Mouse (Mus musculus) limb, embryonic 11.5 days (tissue): Measurements from ENCODE around the gene Commd8. TPM values are rescaled to one million over a fixed set of nuclear protein-coding genes. Genes with fewer than 3 reads are reported as not detected.
A peak's percentile ranks its signal among the peaks of the same experiment; 100 is the strongest.

Experiments used
- ATAC-seq: fragments of 200-750 bp; cut with Nextera tagmentation; 2 replicates; pipeline ENCODE4 v1.8.0; 2017; ENCODE audit warnings: low read depth; ENCODE audit not compliant: insufficient number of reproducible peaks, low FRiP score, low TSS enrichment
- DNase-seq: peaks from one replicate; pipeline ENCODE4 v3.0.0-alpha.2; 2015; ENCODE audit warnings: low spot score
- H3K27ac ChIP-seq: fragments of 300-500 bp; sonication (generic); replicated peaks from 2 replicates; pipeline ENCODE4 v1.5.1; 2014; ENCODE audit warnings: low read depth, mild to moderate bottlenecking, low read length
- H3K27me3 ChIP-seq: fragments of 300-500 bp; sonication (generic); 2 replicates; pipeline ENCODE4 v1.6.1; 2014; ENCODE audit warnings: mild to moderate bottlenecking, low read length, mixed read lengths; ENCODE audit not compliant: control insufficient read depth, insufficient read depth
- H3K36me3 ChIP-seq: fragments of 300-500 bp; sonication (generic); 2 replicates; pipeline ENCODE4 v1.6.1; 2014; ENCODE audit warnings: mild to moderate bottlenecking, low read length, moderate library complexity, mixed read lengths; ENCODE audit not compliant: control insufficient read depth, insufficient read depth
- H3K4me1 ChIP-seq: fragments of 300-500 bp; sonication (generic); 2 replicates; pipeline ENCODE4 v1.6.1; 2014; ENCODE audit warnings: low read length, mixed read lengths; ENCODE audit not compliant: control insufficient read depth, insufficient read depth
- H3K4me2 ChIP-seq: fragments of 300-500 bp; sonication (generic); 2 replicates; pipeline ENCODE4 v1.6.1; 2014; ENCODE audit warnings: low read depth, mild to moderate bottlenecking, moderate library complexity; ENCODE audit not compliant: severe bottlenecking
- H3K4me3 ChIP-seq: fragments of 300-500 bp; sonication (generic); 2 replicates; pipeline ENCODE4 v1.5.1; 2014; ENCODE audit warnings: low read depth, low read length
- H3K9ac ChIP-seq: fragments of 300-500 bp; sonication (generic); 2 replicates; pipeline ENCODE4 v1.6.1; 2014; ENCODE audit warnings: mild to moderate bottlenecking, low read length
- H3K9me3 ChIP-seq: fragments of 300-500 bp; sonication (generic); 2 replicates; pipeline ENCODE4 v1.6.1; 2016; ENCODE audit warnings: low read length; ENCODE audit not compliant: control insufficient read depth
- WGBS: fragments of 180-500 bp; shearing (Covaris S2); extraction: QIAGEN DNeasy Blood & Tissue Kit; methylation state at CpG from one replicate; pipeline ENCODE4 v1.1.7; 2014; 5-methylcytosine and 5-hydroxymethylcytosine counted together
- polyA plus RNA-seq: library from polyadenylated mRNA; unstranded; fragments of >200 nt; fragmentation: Nextera tagmentation; extraction: Ambion mirVana; gene quantifications from 2 replicates; pipeline ENCODE4 v1.2.1, GENCODE M21; 2014

The Commd8 gene
- polyA plus RNA-seq, 1 experiment from 2014 or later, result 170 TPM

- Histone ChIP-seq H3K4me3 (no peak overlapping the region), H3K36me3 (no peaks in the 10 kb centered on the region), H3K27me3 (no peaks in the 10 kb centered on the region), H3K9ac (no peak overlapping the region), H3K9me3 (no peaks in the 10 kb centered on the region), H3K27ac (no peak overlapping the region), H3K4me2 (no peak overlapping the region), H3K4me1 (no peaks in the 10 kb centered on the region)
- DNase-seq (no peak), ATAC-seq (no peak)
- 91% methylated on average over 4 of the region's 4 CpGs for WGBS
Observed at GRCm38 (mm10) chr5:72182804-72183203, 14.8 kb upstream of the Commd8 start.

- Histone ChIP-seq H3K4me3 (no peak overlapping the region), H3K27ac (no peak overlapping the region), H3K4me1 (no peaks in the 10 kb centered on the region), H3K36me3 (no peaks in the 10 kb centered on the region), H3K9ac (no peak overlapping the region), H3K27me3 (no peaks in the 10 kb centered on the region), H3K4me2 (no peak overlapping the region), H3K9me3 (no peaks in the 10 kb centered on the region)
- ATAC-seq (no peak), DNase-seq (no peak)
- WGBS, result 26% methylated on average over 1 of the region's 1 CpGs
Observed at GRCm38 (mm10) chr5:72181194-72181593, 13.2 kb upstream of the Commd8 start.

DNA sequence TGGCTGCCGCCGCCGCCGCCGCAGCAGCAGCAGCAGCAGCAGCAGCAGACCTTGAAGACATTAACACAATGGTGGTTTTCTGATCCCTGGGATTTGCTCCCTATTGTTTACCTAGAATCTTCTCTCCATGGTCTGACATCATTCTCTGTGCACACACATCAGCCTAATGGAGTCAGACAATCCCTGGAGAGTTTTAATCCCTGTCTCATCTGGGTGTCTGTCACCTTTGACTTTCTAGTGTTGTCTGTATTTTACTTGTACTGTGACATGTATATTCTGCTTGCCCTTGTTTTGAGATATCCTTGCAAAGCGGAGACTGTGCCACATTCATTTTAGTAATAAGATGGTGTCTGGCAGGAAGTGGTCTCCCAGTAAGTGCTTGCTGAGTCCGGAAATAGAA, 7.5 kb upstream of the Commd8 start:
- H3K4me1 ChIP-seq, result no peaks in the 10 kb centered on the region
- no peak overlapping the region for H3K27ac ChIP-seq
- H3K27me3 ChIP-seq, result no peaks in the 10 kb centered on the region
- H3K36me3 ChIP-seq, result no peaks in the 10 kb centered on the region
- ATAC-seq (no peak), DNase-seq (no peak)
- H3K4me3 ChIP-seq, result no peak overlapping the region
- WGBS, result 33% methylated on average over 7 of the region's 7 CpGs
- no peak overlapping the region for H3K4me2 ChIP-seq
- no peaks in the 10 kb centered on the region for H3K9me3 ChIP-seq
- H3K9ac ChIP-seq, result no peak overlapping the region

DNA sequence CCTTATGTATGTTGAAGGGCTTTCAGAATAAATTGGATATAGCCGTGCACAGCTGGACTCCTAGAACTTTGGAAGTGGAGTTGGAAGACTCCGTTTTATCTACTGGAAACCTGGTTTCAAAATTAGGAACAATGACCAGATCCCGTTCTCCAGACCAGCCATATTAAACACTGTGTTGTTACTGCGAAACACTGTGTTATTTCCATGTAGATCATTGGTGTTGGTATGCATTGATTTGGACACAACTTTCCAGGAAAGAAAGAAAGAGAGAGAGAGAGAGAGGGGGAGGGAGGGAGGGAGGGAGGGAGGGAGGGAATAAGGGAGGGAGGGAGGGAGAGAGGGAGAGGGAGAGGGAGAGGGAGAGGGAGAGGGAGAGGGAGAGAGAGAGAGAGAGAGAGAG, 7.1 kb upstream of the Commd8 start:
- H3K27ac ChIP-seq, result no peak overlapping the region
- no peaks in the 10 kb centered on the region for H3K9me3 ChIP-seq
- no peak overlapping the region for H3K4me2 ChIP-seq
- DNase-seq (no peak), ATAC-seq (no peak)
- no peak overlapping the region for H3K4me3 ChIP-seq
- WGBS, result 82% methylated on average over 4 of the region's 4 CpGs
- no peaks in the 10 kb centered on the region for H3K36me3 ChIP-seq
- no peaks in the 10 kb centered on the region for H3K27me3 ChIP-seq
- H3K4me1 ChIP-seq, result no peaks in the 10 kb centered on the region
- H3K9ac ChIP-seq, result no peak overlapping the region

DNA sequence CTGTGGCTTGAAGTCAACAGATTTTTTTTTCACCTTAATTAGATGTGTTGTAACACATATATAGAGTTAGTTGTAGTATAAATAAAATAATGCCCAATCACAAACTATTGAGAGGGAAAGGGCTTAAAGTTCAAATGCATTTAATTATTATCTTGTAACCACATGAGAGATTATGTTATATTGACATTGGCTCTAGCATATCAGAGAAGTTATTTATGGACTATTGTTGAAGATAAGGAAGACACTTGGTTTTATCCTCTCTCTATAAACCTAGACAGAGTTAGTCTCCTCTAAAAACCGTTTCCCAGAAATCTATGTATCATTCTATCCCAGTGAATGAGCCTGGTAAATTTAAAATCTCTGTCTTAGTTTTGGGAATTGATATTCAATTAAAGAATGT, 5.5 kb upstream of the Commd8 start:
- H3K36me3 ChIP-seq, result no peaks in the 10 kb centered on the region
- no peaks in the 10 kb centered on the region for H3K9me3 ChIP-seq
- no peak for ATAC-seq
- H3K4me1 ChIP-seq, result no peaks in the 10 kb centered on the region
- H3K27ac ChIP-seq, result no peak overlapping the region
- H3K4me2 ChIP-seq, result no peak overlapping the region
- DNase-seq, result no peak
- H3K27me3 ChIP-seq, result no peaks in the 10 kb centered on the region
- no peak overlapping the region for H3K9ac ChIP-seq
- 67% methylated on average over 1 of the region's 1 CpGs for WGBS
- no peak overlapping the region for H3K4me3 ChIP-seq

DNA sequence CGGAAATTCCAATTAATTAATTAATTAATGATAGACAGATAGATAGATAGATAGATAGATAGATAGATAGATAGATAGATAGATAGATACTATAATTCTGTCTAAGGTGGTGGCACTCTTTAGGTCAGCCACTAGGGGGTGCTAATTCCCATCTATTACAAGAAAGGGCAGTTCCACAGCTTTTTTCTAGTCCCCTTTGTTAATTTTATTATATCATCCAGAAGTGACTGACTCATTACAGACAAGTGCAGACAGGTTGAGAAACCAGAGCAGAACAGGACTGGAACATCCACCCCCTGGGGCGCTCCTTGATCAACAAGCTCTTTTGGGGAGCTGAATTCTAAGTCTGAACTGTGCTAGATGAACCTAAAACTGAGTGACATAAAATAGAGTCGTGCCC, 4.7 kb upstream of the Commd8 start:
- Histone ChIP-seq H3K9me3 (no peaks in the 10 kb centered on the region), H3K4me1 (no peaks in the 10 kb centered on the region), H3K27ac (no peak overlapping the region), H3K4me3 (no peak overlapping the region), H3K36me3 (no peaks in the 10 kb centered on the region), H3K4me2 (no peak overlapping the region), H3K27me3 (no peaks in the 10 kb centered on the region), H3K9ac (no peak overlapping the region)
- no peak for ATAC-seq
- DNase-seq, result peak; percentile 46
- WGBS, result 37% methylated on average over 3 of the region's 3 CpGs

- no peak overlapping the region for H3K4me2 ChIP-seq
- no peaks in the 10 kb centered on the region for H3K27me3 ChIP-seq
- no peak overlapping the region for H3K9ac ChIP-seq
- no peaks in the 10 kb centered on the region for H3K36me3 ChIP-seq
- ATAC-seq (no peak), DNase-seq (no peak)
- no peaks in the 10 kb centered on the region for H3K9me3 ChIP-seq
- no peak overlapping the region for H3K4me3 ChIP-seq
- H3K4me1 ChIP-seq, result peaks cover 8% of the 10 kb centered on the region
- 80% methylated on average over 6 of the region's 6 CpGs for WGBS
- no peak overlapping the region for H3K27ac ChIP-seq
Observed at GRCm38 (mm10) chr5:72170067-72170466, 2.1 kb upstream of the Commd8 start.

- Histone ChIP-seq H3K27ac (no peak overlapping the region), H3K36me3 (no peaks in the 10 kb centered on the region), H3K9me3 (no peaks in the 10 kb centered on the region)
Observed at GRCm38 (mm10) chr5:72168285-72168621, 264 bp upstream of the Commd8 start.

GRCm38 (mm10) chr5:72164386-72164785, 3.6 kb downstream of the Commd8 start:
- H3K36me3 ChIP-seq, result peaks cover 10% of the 10 kb centered on the region; the same call in 1 of the 2 replicates
- no peaks in the 10 kb centered on the region for H3K27me3 ChIP-seq
- H3K4me2 ChIP-seq, result no peak overlapping the region
- no peak overlapping the region for H3K4me3 ChIP-seq
- peaks cover 8% of the 10 kb centered on the region for H3K4me1 ChIP-seq
- no peaks in the 10 kb centered on the region for H3K9me3 ChIP-seq
- no peak overlapping the region for H3K9ac ChIP-seq
- 64% methylated on average over 7 of the region's 7 CpGs for WGBS
- no peak for ATAC-seq
- H3K27ac ChIP-seq, result no peak overlapping the region
- DNase-seq, result peak; percentile 17

More at GRCm38 (mm10) chr5:72168285-72168621, 264 bp upstream of the Commd8 start:
- no peaks in the 10 kb centered on the region for H3K27me3 ChIP-seq
- ATAC-seq, result peak; percentile 58; the same call in 1 of the 2 replicates
- no peak overlapping the region for H3K9ac ChIP-seq
- H3K4me3 ChIP-seq, result no peak overlapping the region; the same call in 1 of the 2 replicates
- DNase-seq, result no peak
- H3K4me1 ChIP-seq, result peaks cover 8% of the 10 kb centered on the region
- 0% methylated on average over 4 of the region's 4 CpGs for WGBS
- H3K4me2 ChIP-seq, result peak overlapping the region; percentile 34; the same call in 1 of the 2 replicates
